Mouse (Mus musculus) hindbrain, embryonic 11.5 days (tissue): ENCODE measurements around the gene H2al1m. TPM values are rescaled to one million over a fixed set of nuclear protein-coding genes. Genes with fewer than 3 reads are reported as not detected.
"Not testable (repeated sequence)": the region's sequence is repeated elsewhere in the genome, so short reads cannot be mapped to it uniquely, and the experiment has no call there.

Experiments
- ATAC-seq: fragments of 200-750 bp; cut with Nextera tagmentation; 2 replicates; pipeline ENCODE4 v1.8.0; 2017; ENCODE audit warnings: mild to moderate bottlenecking, moderate TSS enrichment, moderate library complexity; ENCODE audit not compliant: low FRiP score
- DNase-seq: peaks from one replicate; pipeline ENCODE4 v3.0.0-alpha.2; 2015; ENCODE audit warnings: low spot score
- H3K27ac ChIP-seq: fragments of 300-500 bp; sonication (generic); 2 replicates; pipeline ENCODE4 v1.5.1; 2014; ENCODE audit warnings: mild to moderate bottlenecking, low read depth, low read length
- H3K27me3 ChIP-seq: fragments of 300-500 bp; sonication (generic); 2 replicates; pipeline ENCODE4 v1.6.1; 2014; ENCODE audit warnings: mild to moderate bottlenecking, low read length, moderate library complexity, mixed read lengths; ENCODE audit not compliant: control insufficient read depth, insufficient read depth
- H3K36me3 ChIP-seq: fragments of 300-500 bp; sonication (generic); 2 replicates; pipeline ENCODE4 v1.6.1; 2014; ENCODE audit warnings: mild to moderate bottlenecking, low read length, moderate library complexity, mixed read lengths; ENCODE audit not compliant: control insufficient read depth, insufficient read depth
- H3K4me1 ChIP-seq: fragments of 300-500 bp; sonication (generic); replicated peaks from 2 replicates; pipeline ENCODE4 v1.6.1; 2014; ENCODE audit warnings: low read length, mixed read lengths; ENCODE audit not compliant: control insufficient read depth, insufficient read depth
- H3K4me2 ChIP-seq: fragments of 300-500 bp; sonication (generic); replicated peaks from 2 replicates; pipeline ENCODE4 v1.6.1; 2014; ENCODE audit warnings: mild to moderate bottlenecking, low read depth, low read length
- H3K4me3 ChIP-seq: fragments of 300-500 bp; sonication (generic); 2 replicates; pipeline ENCODE4 v1.5.1; 2014; ENCODE audit warnings: low read depth, low read length
- H3K9ac ChIP-seq: fragments of 300-500 bp; sonication (generic); 2 replicates; pipeline ENCODE4 v1.6.1; 2014; ENCODE audit warnings: low read depth, low read length
- H3K9me3 ChIP-seq: fragments of 300-500 bp; sonication (generic); 2 replicates; pipeline ENCODE4 v1.6.1; 2016; ENCODE audit warnings: low read length; ENCODE audit not compliant: control insufficient read depth
- WGBS: fragments of 180-500 bp; shearing (Covaris S2); extraction: QIAGEN DNeasy Blood & Tissue Kit; methylation state at CpG from one replicate; pipeline ENCODE4 v1.1.7; 2014; 5-methylcytosine and 5-hydroxymethylcytosine counted together
- polyA plus RNA-seq: library from polyadenylated mRNA; unstranded; fragments of >200 nt; fragmentation: Nextera tagmentation; extraction: Ambion mirVana; gene quantifications from 2 replicates; pipeline ENCODE4 v1.2.1, GENCODE M21; 2014

The H2al1m gene
- polyA plus RNA-seq, 1 experiment from 2014 or later: not detected

GRCm38 (mm10) chrX:9298413-9298864, 14.9 kb downstream of the H2al1m start:
- H3K9me3 ChIP-seq: no peaks in the 10 kb centered on the region
- WGBS: 89% methylated on average over 5 of the region's 5 CpGs
- H3K9ac ChIP-seq: no peak overlapping the region
- ATAC-seq: no peak
- no peak overlapping the region for H3K4me2 ChIP-seq
- H3K4me1 ChIP-seq: no peaks in the 10 kb centered on the region
- H3K36me3 ChIP-seq: no peaks in the 10 kb centered on the region
- DNase-seq: no peak
- no peaks in the 10 kb centered on the region for H3K27me3 ChIP-seq
- H3K27ac ChIP-seq: no peak overlapping the region
- H3K4me3 ChIP-seq: no peak overlapping the region

DNA sequence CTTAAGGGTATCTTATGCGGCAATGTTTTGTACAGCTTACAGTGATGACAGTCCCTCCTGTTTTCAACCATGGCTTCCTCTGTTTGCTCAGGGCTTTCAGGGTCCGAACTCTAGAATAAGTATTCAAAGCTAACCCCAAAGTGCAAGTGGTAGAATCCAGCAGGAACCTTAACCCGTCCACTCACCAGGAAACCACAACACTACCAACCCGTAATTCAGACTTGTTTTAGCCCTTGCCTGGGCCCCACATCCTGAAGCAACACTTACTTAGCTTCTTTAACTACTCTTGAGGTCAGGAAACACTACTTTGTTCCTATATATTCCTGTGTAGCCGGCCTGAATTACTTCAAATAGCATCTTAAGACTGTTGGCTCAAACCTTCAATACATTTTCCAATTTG, 19.2 kb downstream of the H2al1m start:
- 92% methylated on average over 5 of the region's 5 CpGs for WGBS

GRCm38 (mm10) chrX:9303455-9303854, 19.9 kb downstream of the H2al1m start:
- no peak for ATAC-seq
- no peak overlapping the region for H3K27ac ChIP-seq
- H3K27me3 ChIP-seq: no peaks in the 10 kb centered on the region
- H3K36me3 ChIP-seq: no peaks in the 10 kb centered on the region
- WGBS: 74% methylated on average over 1 of the region's 1 CpGs
- H3K4me1 ChIP-seq: no peaks in the 10 kb centered on the region
- H3K4me2 ChIP-seq: no peak overlapping the region
- no peaks in the 10 kb centered on the region for H3K9me3 ChIP-seq
- no peak overlapping the region for H3K4me3 ChIP-seq
- DNase-seq: no peak
- H3K9ac ChIP-seq: no peak overlapping the region

More for the DNA sequence above, 19.2 kb downstream of the H2al1m start:
- no peak for ATAC-seq
- no peak overlapping the region for H3K9ac ChIP-seq
- no peaks in the 10 kb centered on the region for H3K4me1 ChIP-seq
- no peak overlapping the region for H3K4me2 ChIP-seq
- no peaks in the 10 kb centered on the region for H3K27me3 ChIP-seq
- H3K4me3 ChIP-seq: no peak overlapping the region
- H3K36me3 ChIP-seq: no peaks in the 10 kb centered on the region
- no peak for DNase-seq
- H3K9me3 ChIP-seq: no peaks in the 10 kb centered on the region
- no peak overlapping the region for H3K27ac ChIP-seq

- not testable (repeated sequence) for DNase-seq, H3K27ac ChIP-seq, H3K9me3 ChIP-seq, H3K4me1 ChIP-seq, ATAC-seq, H3K9ac ChIP-seq, H3K27me3 ChIP-seq, H3K36me3 ChIP-seq, H3K4me2 ChIP-seq, H3K4me3 ChIP-seq
Measured at GRCm38 (mm10) chrX:9316457-9316856, 32.9 kb downstream of the H2al1m start.

GRCm38 (mm10) chrX:9327954-9328353, 44.4 kb downstream of the H2al1m start:
- H3K4me1 ChIP-seq, DNase-seq, H3K9me3 ChIP-seq, H3K27me3 ChIP-seq, H3K4me2 ChIP-seq, H3K36me3 ChIP-seq, H3K9ac ChIP-seq, H3K27ac ChIP-seq, H3K4me3 ChIP-seq, ATAC-seq: not testable (repeated sequence)
- WGBS: 92% methylated on average over 21 of the region's 26 CpGs

DNA sequence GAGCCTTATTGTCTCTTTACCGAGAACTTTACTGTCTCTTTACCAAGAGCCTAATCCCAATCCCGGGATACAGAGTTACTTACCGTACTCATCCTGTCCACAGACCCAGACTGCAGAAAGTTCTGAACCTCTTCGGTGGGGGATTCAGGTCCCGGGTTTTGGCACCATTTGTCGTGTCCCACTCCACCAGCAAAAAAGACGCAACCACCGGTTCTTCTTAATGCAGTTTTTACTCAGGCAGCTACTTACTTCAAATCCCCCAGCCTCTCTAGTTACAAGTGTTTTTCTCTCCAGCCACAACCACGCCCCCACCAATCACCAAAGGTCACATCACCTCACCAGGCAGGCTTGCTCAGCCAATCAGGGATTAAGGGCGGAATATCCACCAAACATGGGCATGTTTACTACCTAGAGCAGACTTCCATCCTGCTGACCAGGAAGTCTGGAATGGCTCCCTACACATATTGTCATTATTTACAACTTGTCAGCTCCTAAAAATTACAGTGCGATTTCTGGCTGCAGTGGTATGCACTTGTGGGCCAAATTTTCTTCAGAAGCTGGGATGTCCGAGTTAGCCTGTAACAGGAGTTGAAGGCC, 48.9 kb downstream of the H2al1m start:
- not testable (repeated sequence) for H3K27me3 ChIP-seq, DNase-seq, H3K27ac ChIP-seq, H3K36me3 ChIP-seq, ATAC-seq, H3K9ac ChIP-seq, H3K4me2 ChIP-seq, H3K4me3 ChIP-seq, H3K4me1 ChIP-seq, H3K9me3 ChIP-seq
- 92% methylated on average over 12 of the region's 12 CpGs for WGBS

GRCm38 (mm10) chrX:9333035-9333434, 49.5 kb downstream of the H2al1m start:
- not testable (repeated sequence) for H3K4me3 ChIP-seq, H3K27me3 ChIP-seq, H3K4me1 ChIP-seq, H3K4me2 ChIP-seq, H3K9ac ChIP-seq, H3K27ac ChIP-seq, H3K9me3 ChIP-seq, ATAC-seq, H3K36me3 ChIP-seq
- 68% methylated on average over 2 of the region's 2 CpGs for WGBS
- peak; percentile 10 for DNase-seq

Other genes with a start within 250 kb of the H2al1m start
- not detected in 2 replicates for gene Fthl17f, start 220.7 kb upstream of the H2al1m start, polyA plus RNA-seq
- not detected in 2 replicates for gene 4930402K13Rik, start 179.2 kb upstream of the H2al1m start, polyA plus RNA-seq
- gene Lancl3, start 83.9 kb upstream of the H2al1m start, polyA plus RNA-seq: 0.73 and 1.0 TPM in 2 replicates
- gene Gm14862, start 26.9 kb upstream of the H2al1m start, polyA plus RNA-seq: 0.25 TPM in 1 of 2 replicates, not detected in the other
- 2.6 and 3.1 TPM in 2 replicates for gene Xk, start 11.0 kb upstream of the H2al1m start, polyA plus RNA-seq
- not detected in 2 replicates for gene H2al1k, start 66.9 kb downstream of the H2al1m start, polyA plus RNA-seq
- gene Cybb, start 204.0 kb downstream of the H2al1m start, polyA plus RNA-seq: 0.90 and 1.3 TPM in 2 replicates